ENCODE assay signal across 10 mouse cellular contexts in the genomic region with DNA sequence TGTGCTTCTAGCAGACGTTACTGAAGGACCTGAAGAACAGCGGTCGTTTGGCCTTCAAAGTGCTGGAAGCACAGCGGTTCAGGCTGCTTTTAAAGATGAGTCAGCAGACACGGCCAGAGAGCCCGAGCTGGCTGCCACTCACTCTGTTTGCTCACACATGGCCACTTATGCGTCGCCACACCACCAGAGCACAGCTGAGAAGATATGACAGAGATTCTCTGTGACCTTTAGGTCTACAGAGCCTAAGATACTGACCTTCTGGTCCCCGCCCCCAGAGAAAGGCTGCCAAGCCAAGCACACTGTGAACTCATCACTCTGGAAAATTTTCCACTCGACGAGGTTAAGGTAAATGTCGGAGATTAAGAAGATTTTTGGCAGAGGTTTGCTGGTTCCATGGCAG.
DNase-seq lines count a peak whose midpoint lies in the region; ATAC-seq lines count a peak whose summit lies in the region.
"Had no signal": no experiment of that assay in that cellular context is flagged by ENCODE, and none has a peak within 500 bp of the region (broad histone marks: within the 10 kb centered on the region; RNA-seq: fewer than 3 reads in every experiment).

No protein-coding gene starts in this region.

- no peaks in the 10 kb centered on the region for H3K27me3 ChIP-seq in heart, embryonic 11.5 days (ENCODE audit: control insufficient read depth, insufficient read depth, low read length)
- no peaks in the 10 kb centered on the region for H3K27me3 ChIP-seq in midbrain, embryonic 16.5 days (ENCODE audit: control insufficient read depth, insufficient read depth, low read depth, low read length)
- no peaks in the 10 kb centered on the region for H3K27me3 ChIP-seq in midbrain, embryonic 13.5 days
- H3K27me3 ChIP-seq: liver, embryonic 12.5 days; neural tube, embryonic 15.5 days; Patski had no signal

- H3K27ac ChIP-seq in heart, embryonic 11.5 days (ENCODE audit: low read depth, low read length): 0 out of 2 replicates have a peak overlapping the region, but pooled peaks have one; percentile 22
- no peak overlapping the region for H3K27ac ChIP-seq in midbrain, embryonic 16.5 days (ENCODE audit: low read length)
- no peak overlapping the region for H3K27ac ChIP-seq in midbrain, embryonic 13.5 days
- H3K27ac ChIP-seq: liver, embryonic 12.5 days; neural tube, embryonic 15.5 days had no signal

- no peak overlapping the region for H3K9ac ChIP-seq in heart, embryonic 11.5 days (ENCODE audit: low read depth, low read length)
- H3K9ac ChIP-seq in midbrain, embryonic 16.5 days (ENCODE audit: low read depth, low read length): 0 out of 2 replicates have a peak overlapping the region, but pooled peaks have one; percentile 20
- H3K9ac ChIP-seq in midbrain, embryonic 13.5 days (replicated peaks): no peak overlapping the region
- H3K9ac ChIP-seq: liver, embryonic 12.5 days; neural tube, embryonic 15.5 days had no signal

- 42% methylated on average over 12 of the region's 12 CpGs for WGBS in heart, embryonic 11.5 days (ENCODE audit: insufficient replicate concordance)
- WGBS in midbrain, embryonic 16.5 days: 74% methylated on average over 12 of the region's 12 CpGs
- 81% methylated on average over 12 of the region's 12 CpGs for WGBS in midbrain, embryonic 13.5 days

- peaks cover 10% of the 10 kb centered on the region; the same call in 1 of the 2 replicates for H3K4me1 ChIP-seq in heart, embryonic 11.5 days (ENCODE audit: control insufficient read depth, insufficient read depth, low read length)
- no peaks in the 10 kb centered on the region for H3K4me1 ChIP-seq in midbrain, embryonic 16.5 days (ENCODE audit: control insufficient read depth, insufficient read depth, low read length)
- H3K4me1 ChIP-seq in midbrain, embryonic 13.5 days (replicated peaks): 0 out of 2 replicates have a peak, but pooled peaks cover 4% of the 10 kb centered on the region
- H3K4me1 ChIP-seq: neural tube, embryonic 15.5 days had no signal

- H3K9me3 ChIP-seq in heart, embryonic 11.5 days (replicated peaks; ENCODE audit: control insufficient read depth, low read length): no peaks in the 10 kb centered on the region
- no peaks in the 10 kb centered on the region for H3K9me3 ChIP-seq in midbrain, embryonic 16.5 days (replicated peaks; ENCODE audit: control insufficient read depth, low read length, poor library complexity, severe bottlenecking)
- no peaks in the 10 kb centered on the region for H3K9me3 ChIP-seq in midbrain, embryonic 13.5 days
- H3K9me3 ChIP-seq: liver, embryonic 12.5 days; neural tube, embryonic 15.5 days had no signal

- intact Hi-C loops in heart, postnatal 14 days (cut with DNase I): no loop called here

- H3K4me3 ChIP-seq in heart, embryonic 11.5 days (ENCODE audit: low read depth, low read length): no peak overlapping the region
- no peak overlapping the region for H3K4me3 ChIP-seq in midbrain, embryonic 16.5 days (ENCODE audit: low read depth, low read length)
- no peak overlapping the region for H3K4me3 ChIP-seq in midbrain, embryonic 13.5 days (replicated peaks)
- H3K4me3 ChIP-seq: liver, embryonic 12.5 days; neural tube, embryonic 15.5 days had no signal

- peak overlapping the region; percentile 22 for H3K4me2 ChIP-seq in heart, embryonic 11.5 days
- no peak overlapping the region for H3K4me2 ChIP-seq in midbrain, embryonic 16.5 days (ENCODE audit: low read length)
- no peak overlapping the region for H3K4me2 ChIP-seq in midbrain, embryonic 13.5 days (replicated peaks)
- H3K4me2 ChIP-seq: liver, embryonic 12.5 days; neural tube, embryonic 15.5 days had no signal

- no peaks in the 10 kb centered on the region for H3K36me3 ChIP-seq in heart, embryonic 11.5 days (ENCODE audit: control insufficient read depth, insufficient read depth, low read length)
- peaks cover 9% of the 10 kb centered on the region; the same call in 1 of the 2 replicates for H3K36me3 ChIP-seq in midbrain, embryonic 16.5 days (ENCODE audit: control insufficient read depth, insufficient read depth, low read length)
- peaks cover 43% of the 10 kb centered on the region for H3K36me3 ChIP-seq in midbrain, embryonic 13.5 days
- H3K36me3 ChIP-seq: liver, embryonic 12.5 days had no signal

- no peak for ATAC-seq in heart, embryonic 11.5 days (replicated peaks; ENCODE audit: insufficient number of reproducible peaks, low FRiP score, low TSS enrichment)
- no peak for ATAC-seq in midbrain, embryonic 16.5 days
- no peak for ATAC-seq in midbrain, embryonic 13.5 days
- ATAC-seq: liver, embryonic 12.5 days; Patski had no signal

- no peak for DNase-seq in heart, postnatal 14 days
- peak; percentile 60 for DNase-seq in adrenal gland, postnatal 25 days
- peak; percentile 10 for DNase-seq in skeletal muscle tissue, adult 2 months (ENCODE audit: low read depth, low spot score)
- DNase-seq in thymus, postnatal 14 days: no peak

Comparison
In these comparisons a context has a peak if more than half of its experiments do, and no peak if none do; other contexts are left out.
1. DNase-seq: peak in adrenal gland, postnatal 25 days (single experiment) and skeletal muscle tissue, adult 2 months (single experiment); none in heart, postnatal 14 days (0 of 2) and thymus, postnatal 14 days (single experiment).